Mouse (Mus musculus) frontal cortex, postnatal 36 days (tissue): ENCODE measurements at regions not wholly inside any gene's neighbourhood (a gene's known extent, or its start where the extent isn't known, plus 50 kb on each side); places are given as distances from the start of the nearest gene placed in this dataset.
A peak's percentile ranks its signal among the peaks of the same experiment; 100 is the strongest.

ENCODE experiments used
- DNase-seq, 2 experiments: peaks; one replicate each; pipeline ENCODE4 v3.0.0; 2022; ENCODE audit warnings: low spot score in 2 of 2

- peak; percentile 5 to 41 for DNase-seq
These were observed 118.7 kb downstream of the Foxa2 start for GRCm38 (mm10) chr2:147927792-147928670.

DNA sequence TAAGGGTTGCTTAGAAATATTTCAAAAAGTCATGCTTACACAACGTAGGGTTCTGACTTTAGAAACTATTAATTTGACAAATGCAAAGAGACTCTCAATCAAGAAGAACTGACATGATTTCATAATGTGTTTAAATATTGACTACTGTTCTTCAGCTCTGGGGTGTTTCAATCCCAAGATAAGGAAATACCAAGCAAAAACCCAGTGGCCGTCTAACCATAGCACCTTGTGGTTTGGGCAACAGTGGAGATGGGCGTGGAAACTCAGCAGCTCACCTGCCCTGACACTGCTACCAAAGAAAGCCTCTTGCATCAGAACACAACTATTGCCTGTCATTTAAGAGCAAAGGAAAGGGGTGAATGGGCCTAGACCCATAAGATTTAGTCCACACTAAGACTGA lies 119.9 kb downstream of the Foxa2 start:
- DNase-seq, result no peak

DNA sequence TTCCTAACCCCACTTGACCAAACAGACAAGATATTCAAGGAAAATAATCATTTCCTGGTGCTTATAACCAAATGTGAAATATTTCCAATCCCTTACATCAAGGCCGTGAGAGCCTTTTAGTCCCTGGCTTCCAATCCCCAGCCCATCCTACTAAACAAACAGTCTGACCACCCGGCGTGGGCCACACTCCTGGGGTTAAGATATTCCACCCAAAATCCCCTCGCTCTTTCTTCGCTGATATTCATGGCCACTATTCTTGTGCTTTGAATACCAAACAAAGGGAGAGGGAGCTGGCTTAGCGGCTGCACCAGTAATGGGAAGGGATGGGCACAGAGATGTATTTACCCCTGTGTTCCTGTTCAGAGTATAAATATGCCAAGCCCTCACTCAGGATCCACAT lies 139.4 kb downstream of the Foxa2 start:
- DNase-seq, result no peak

- DNase-seq, result no peak
These were observed 140.7 kb downstream of the Foxa2 start for GRCm38 (mm10) chr2:147905759-147906740.

GRCm38 (mm10) chr2:147905118-147905517 lies 141.7 kb downstream of the Foxa2 start:
- DNase-seq, result no peak

- no peak for DNase-seq
These were observed 147.5 kb downstream of the Foxa2 start for GRCm38 (mm10) chr2:147899236-147899635.

DNA sequence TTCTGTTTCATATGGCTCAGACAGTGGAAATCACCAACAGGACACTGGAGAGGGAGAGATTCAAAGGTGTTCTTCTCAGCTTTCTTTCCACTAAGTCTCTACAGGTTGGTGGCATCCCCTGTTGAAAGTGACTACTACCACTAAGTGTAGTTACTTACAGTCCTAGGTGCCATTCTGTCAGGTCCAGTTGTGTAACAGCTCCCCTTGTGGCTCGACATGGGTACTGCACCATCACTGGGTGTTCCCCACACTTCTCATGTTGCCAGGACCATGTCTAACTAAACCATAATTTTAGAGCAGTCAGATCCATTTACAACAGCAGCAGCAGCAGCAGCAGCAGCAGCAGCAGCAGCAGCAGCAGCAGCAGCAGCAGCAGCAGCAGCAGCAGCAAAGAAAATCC lies 151.1 kb downstream of the Foxa2 start:
- DNase-seq, result peak; percentile 18 to 38

GRCm38 (mm10) chr2:147894213-147894612 lies 152.6 kb downstream of the Foxa2 start:
- DNase-seq, result no peak

DNA sequence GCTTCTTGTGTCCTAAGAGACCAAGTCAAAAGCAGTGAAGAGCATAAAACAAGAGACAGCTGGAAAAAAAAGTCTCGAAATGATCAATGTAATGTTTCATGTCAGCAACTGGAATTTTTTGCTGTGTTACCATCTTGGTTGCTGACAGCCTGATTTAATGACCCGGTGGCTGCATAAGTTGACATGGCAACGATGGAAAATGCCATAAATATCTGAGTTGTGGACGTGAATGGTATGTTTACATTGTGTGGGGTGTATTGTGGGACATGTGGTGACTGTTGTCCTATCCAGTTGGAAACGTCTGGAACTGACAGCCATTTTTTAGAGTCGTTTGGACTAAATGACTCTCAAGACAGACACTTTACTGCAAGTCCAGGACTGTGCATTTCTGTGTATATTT lies 160.6 kb downstream of the Foxa2 start:
- DNase-seq, result no peak

- no peak for DNase-seq
These were observed 168.9 kb downstream of the Foxa2 start for GRCm38 (mm10) chr2:147877907-147878306.

DNA sequence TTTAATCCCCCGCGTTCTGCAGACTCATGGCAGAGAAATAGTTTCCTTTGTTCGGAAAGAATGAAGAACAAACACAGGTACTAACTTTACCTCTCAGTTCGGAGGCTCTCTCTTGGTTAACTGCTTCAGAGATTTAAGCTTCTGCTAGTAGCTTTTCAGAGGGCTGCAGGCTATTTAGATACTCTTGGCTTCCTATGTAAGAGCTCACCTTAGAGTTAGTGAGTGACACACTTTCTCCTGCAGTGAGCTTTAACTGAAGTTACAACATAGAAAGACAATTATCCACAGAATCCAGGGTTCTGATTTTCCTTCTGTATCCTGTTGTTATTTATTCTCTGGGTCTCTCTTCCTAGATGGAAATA lies 169.2 kb downstream of the Foxa2 start:
- DNase-seq, result no peak

DNA sequence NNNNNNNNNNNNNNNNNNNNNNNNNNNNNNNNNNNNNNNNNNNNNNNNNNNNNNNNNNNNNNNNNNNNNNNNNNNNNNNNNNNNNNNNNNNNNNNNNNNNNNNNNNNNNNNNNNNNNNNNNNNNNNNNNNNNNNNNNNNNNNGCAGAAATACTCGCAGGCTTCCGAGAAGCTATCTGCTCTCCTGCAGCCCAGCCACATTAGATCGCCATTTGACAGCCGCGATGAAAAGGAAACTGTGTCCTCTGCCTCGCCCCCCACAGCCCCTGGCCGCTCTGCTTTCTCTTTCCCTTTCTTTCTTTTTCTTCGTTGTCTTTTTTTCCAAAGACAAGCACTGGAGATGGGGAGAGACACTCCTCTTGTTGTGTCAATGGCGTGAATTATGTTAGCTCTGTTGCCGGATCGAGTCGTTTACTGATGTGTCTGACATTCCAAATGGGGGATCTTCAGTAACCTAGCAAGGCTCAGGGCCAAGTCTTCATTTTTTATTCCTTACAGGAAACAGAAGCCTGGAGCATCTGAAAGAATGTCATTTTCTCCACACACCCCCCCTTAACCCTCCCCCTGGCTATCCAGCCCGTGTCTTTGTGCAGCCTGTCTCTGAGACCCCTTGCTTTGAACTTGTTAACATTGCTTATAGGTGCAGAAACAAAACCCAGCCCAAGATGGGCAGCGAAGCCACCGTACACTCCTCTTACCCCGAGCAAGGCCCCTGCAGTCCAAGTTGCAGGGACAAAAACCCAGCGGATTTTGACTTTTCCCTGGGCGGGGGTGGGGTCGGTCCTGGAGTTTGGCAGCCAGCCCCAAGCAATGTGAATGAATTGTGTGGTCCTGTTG lies 169.8 kb downstream of the Foxa2 start:
- peak in 1 of 2 experiments; percentile 12 for DNase-seq

- no peak for DNase-seq
These were observed 173.8 kb downstream of the Foxa2 start for GRCm38 (mm10) chr2:147872972-147873371.

- no peak for DNase-seq
These were observed 195.5 kb downstream of the Foxa2 start for GRCm38 (mm10) chr2:147851186-147851802.

- peak; percentile 15 to 36 for DNase-seq
These were observed 199.6 kb downstream of the Foxa2 start for GRCm38 (mm10) chr2:147846968-147847749.

- peak in 1 of 2 experiments; percentile 52 for DNase-seq
These were observed 201.5 kb downstream of the Foxa2 start for GRCm38 (mm10) chr2:147845256-147845655.

GRCm38 (mm10) chr2:147840936-147841335 lies 205.8 kb downstream of the Foxa2 start:
- DNase-seq, result no peak

DNA sequence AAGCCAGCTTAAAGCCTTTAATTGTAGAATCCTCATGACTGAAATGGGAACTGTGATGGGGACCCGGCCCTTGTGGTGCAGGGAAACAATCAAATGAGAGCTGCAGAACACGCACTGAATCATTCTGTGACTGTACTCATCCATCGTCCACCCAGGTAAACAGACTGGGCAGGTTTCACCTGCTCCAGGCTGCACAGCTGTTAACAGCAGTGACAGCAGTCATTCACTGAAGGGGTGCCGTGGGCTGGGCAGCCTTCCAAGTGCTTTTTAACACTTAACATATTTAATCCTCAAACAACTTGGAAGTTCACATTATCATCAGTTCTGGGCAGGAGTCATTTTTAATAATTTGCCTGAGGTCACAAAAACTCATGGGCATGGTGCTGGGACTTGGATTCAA lies 208.2 kb downstream of the Foxa2 start:
- no peak for DNase-seq

GRCm38 (mm10) chr2:147830551-147830950 lies 216.2 kb downstream of the Foxa2 start:
- no peak for DNase-seq

- no peak for DNase-seq
These were observed 229.8 kb downstream of the Foxa2 start for GRCm38 (mm10) chr2:147816951-147817350.
